Mouse (Mus musculus): ENCODE data around the gene 3425401B19Rik. TPM values are rescaled to one million over a fixed set of nuclear protein-coding genes. Genes with fewer than 3 reads are reported as not detected.

The 3425401B19Rik gene
- polyA plus RNA-seq, 1 experiment: 0.21 TPM

DNA sequence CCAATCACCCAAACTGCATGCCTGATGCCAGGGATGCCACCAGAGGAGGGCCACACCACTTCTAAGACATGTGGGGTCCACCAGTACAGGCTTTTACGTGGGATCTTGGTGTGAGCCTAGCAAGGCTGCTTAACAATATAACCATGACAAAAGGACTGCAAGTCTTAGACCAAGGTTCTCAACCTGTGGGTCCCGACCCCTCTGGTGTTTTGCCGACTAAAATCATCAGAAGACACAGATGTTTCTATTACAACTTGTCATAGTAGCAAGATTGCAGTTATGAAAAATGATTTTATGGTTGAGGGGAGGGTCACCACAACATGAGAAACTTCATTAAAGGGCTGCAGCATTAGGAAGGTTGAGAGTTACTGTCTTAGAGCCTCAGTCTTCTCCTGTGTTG, 6.5 kb downstream of the 3425401B19Rik start:
- Histone ChIP-seq H3K4me3 (ENCODE audit: insufficient read depth, low read length) (no peak overlapping the region), H3K4me1 (ENCODE audit: control insufficient read depth, insufficient read depth, low read length) (no peaks in the 10 kb centered on the region), H3K27ac (ENCODE audit: insufficient read depth, low read length) (no peak overlapping the region)
- TF ChIP-seq CTCF (IDR thresholded peaks at IDR 0.05; ENCODE audit: extremely low read depth, insufficient read depth, low read length) (no peak), POLR2A (IDR thresholded peaks at IDR 0.05; ENCODE audit: extremely low read depth, insufficient read depth, low read length) (no peak)

DNA sequence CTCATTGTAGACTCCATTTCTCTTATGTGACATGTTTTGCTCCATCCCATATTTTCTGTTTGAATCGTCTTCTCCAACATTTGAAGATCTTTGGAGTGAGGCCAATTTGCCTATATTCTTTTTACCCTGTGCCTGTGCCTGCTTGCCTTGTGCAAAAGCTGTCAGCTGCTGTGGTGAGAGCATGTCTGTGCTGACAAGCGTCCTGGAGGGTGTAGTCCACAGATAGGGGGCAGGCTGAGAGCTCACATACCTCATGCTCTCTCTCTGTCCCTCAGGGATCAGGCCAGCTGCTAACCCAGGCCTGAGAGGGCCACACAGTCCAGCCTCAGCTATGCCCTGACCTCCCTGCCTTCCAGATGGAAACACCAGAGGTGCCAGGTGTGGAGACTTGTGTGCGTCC, 11.9 kb downstream of the 3425401B19Rik start:
- peaks cover 2% of the 10 kb centered on the region for H3K4me1 ChIP-seq (ENCODE audit: control insufficient read depth, insufficient read depth, low read length)
- no peak for TF ChIP-seq POLR2A (IDR thresholded peaks at IDR 0.05; ENCODE audit: extremely low read depth, insufficient read depth, low read length)
- 0 out of 2 replicates have a peak, but pooled peaks have one; percentile 3 for TF ChIP-seq CTCF (IDR thresholded peaks at IDR 0.05; ENCODE audit: extremely low read depth, insufficient read depth, low read length)

GRCm38 (mm10) chr14:32663099-32663498, 22.0 kb downstream of the 3425401B19Rik start:
- Histone ChIP-seq H3K4me1 (ENCODE audit: control insufficient read depth, insufficient read depth, low read length) (no peaks in the 10 kb centered on the region), H3K27ac (ENCODE audit: insufficient read depth, low read length) (no peak overlapping the region), H3K4me3 (ENCODE audit: insufficient read depth, low read length) (no peak overlapping the region)
- no peak for TF ChIP-seq CTCF (IDR thresholded peaks at IDR 0.05; ENCODE audit: extremely low read depth, insufficient read depth, low read length)
- no peak for TF ChIP-seq POLR2A (IDR thresholded peaks at IDR 0.05; ENCODE audit: extremely low read depth, insufficient read depth, low read length)

More for the DNA sequence above, 11.9 kb downstream of the 3425401B19Rik start:
- H3K27ac ChIP-seq (ENCODE audit: insufficient read depth, low read length): no peak overlapping the region
- no peak overlapping the region for H3K4me3 ChIP-seq (ENCODE audit: insufficient read depth, low read length)

GRCm38 (mm10) chr14:32659781-32660180, 25.3 kb downstream of the 3425401B19Rik start:
- no peak for TF ChIP-seq CTCF (IDR thresholded peaks at IDR 0.05; ENCODE audit: extremely low read depth, insufficient read depth, low read length)
- no peak for TF ChIP-seq POLR2A (IDR thresholded peaks at IDR 0.05; ENCODE audit: extremely low read depth, insufficient read depth, low read length)
- no peak overlapping the region for H3K27ac ChIP-seq (ENCODE audit: insufficient read depth, low read length)
- no peaks in the 10 kb centered on the region for H3K4me1 ChIP-seq (ENCODE audit: control insufficient read depth, insufficient read depth, low read length)
- H3K4me3 ChIP-seq (ENCODE audit: insufficient read depth, low read length): no peak overlapping the region

DNA sequence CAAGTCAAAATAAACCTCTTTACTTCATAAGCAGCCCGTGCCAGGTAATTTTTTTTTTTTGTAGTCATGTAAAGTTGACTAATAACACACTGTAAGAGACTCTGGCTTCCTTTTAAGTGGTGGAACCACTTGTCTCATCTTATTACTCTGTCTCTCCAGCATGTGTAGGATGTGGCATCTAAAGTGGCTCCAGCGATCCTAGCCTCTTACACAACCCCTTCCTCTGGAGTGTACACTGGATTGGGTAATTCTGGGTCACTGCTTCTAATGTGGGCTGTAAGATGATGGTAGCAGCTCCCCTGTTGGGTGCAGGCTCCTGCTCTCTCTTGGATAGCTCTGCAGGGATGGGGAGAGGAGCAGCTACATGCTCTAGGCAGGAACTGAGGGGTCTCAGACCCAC, 46.6 kb downstream of the 3425401B19Rik start:
- no peak for TF ChIP-seq POLR2A (IDR thresholded peaks at IDR 0.05; ENCODE audit: extremely low read depth, insufficient read depth, low read length)
- TF ChIP-seq CTCF (IDR thresholded peaks at IDR 0.05; ENCODE audit: extremely low read depth, insufficient read depth, low read length): no peak

GRCm38 (mm10) chr14:32634015-32634682, 50.9 kb downstream of the 3425401B19Rik start:
- H3K4me3 ChIP-seq (ENCODE audit: insufficient read depth, low read length): no peak overlapping the region
- TF ChIP-seq CTCF (IDR thresholded peaks at IDR 0.05; ENCODE audit: extremely low read depth, insufficient read depth, low read length) (no peak), POLR2A (IDR thresholded peaks at IDR 0.05; ENCODE audit: extremely low read depth, insufficient read depth, low read length) (no peak)
- no peak overlapping the region for H3K27ac ChIP-seq (ENCODE audit: insufficient read depth, low read length)
- H3K4me1 ChIP-seq (ENCODE audit: control insufficient read depth, insufficient read depth, low read length): no peaks in the 10 kb centered on the region

More for the DNA sequence above, 46.6 kb downstream of the 3425401B19Rik start:
- H3K4me1 ChIP-seq (ENCODE audit: control insufficient read depth, insufficient read depth, low read length): no peaks in the 10 kb centered on the region
- no peak overlapping the region for H3K27ac ChIP-seq (ENCODE audit: insufficient read depth, low read length)
- no peak overlapping the region for H3K4me3 ChIP-seq (ENCODE audit: insufficient read depth, low read length)

GRCm38 (mm10) chr14:32632908-32633600, 52.0 kb downstream of the 3425401B19Rik start:
- Histone ChIP-seq H3K4me3 (ENCODE audit: insufficient read depth, low read length) (no peak overlapping the region), H3K27ac (ENCODE audit: insufficient read depth, low read length) (no peak overlapping the region), H3K4me1 (ENCODE audit: control insufficient read depth, insufficient read depth, low read length) (no peaks in the 10 kb centered on the region)
- TF ChIP-seq CTCF (IDR thresholded peaks at IDR 0.05; ENCODE audit: extremely low read depth, insufficient read depth, low read length) (no peak), POLR2A (IDR thresholded peaks at IDR 0.05; ENCODE audit: extremely low read depth, insufficient read depth, low read length) (no peak)

DNA sequence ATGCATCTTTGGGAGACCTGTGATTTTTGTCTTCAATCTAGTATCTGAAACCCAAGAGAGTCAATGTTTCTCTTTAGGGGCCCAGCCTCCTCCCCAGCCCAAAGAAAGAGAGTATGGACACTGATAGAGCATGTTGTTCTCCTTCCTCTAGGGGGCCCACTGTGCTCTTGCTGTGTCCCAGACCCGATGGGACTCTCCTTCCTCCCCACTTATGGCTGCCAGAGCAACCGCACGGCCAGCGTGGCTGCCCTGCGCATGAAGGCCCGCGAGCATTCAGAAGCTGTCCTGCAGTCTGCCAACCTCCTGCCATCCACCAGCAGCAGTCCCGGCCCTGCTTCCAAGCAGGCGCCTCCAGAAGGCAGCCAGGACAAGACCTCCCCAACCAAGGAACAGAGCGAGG, 56.5 kb downstream of the 3425401B19Rik start:
- no peak overlapping the region for H3K4me3 ChIP-seq (ENCODE audit: insufficient read depth, low read length)
- H3K27ac ChIP-seq (ENCODE audit: insufficient read depth, low read length): no peak overlapping the region
- no peaks in the 10 kb centered on the region for H3K4me1 ChIP-seq (ENCODE audit: control insufficient read depth, insufficient read depth, low read length)
- TF ChIP-seq CTCF (IDR thresholded peaks at IDR 0.05; ENCODE audit: extremely low read depth, insufficient read depth, low read length) (no peak), POLR2A (IDR thresholded peaks at IDR 0.05; ENCODE audit: extremely low read depth, insufficient read depth, low read length) (no peak)

DNA sequence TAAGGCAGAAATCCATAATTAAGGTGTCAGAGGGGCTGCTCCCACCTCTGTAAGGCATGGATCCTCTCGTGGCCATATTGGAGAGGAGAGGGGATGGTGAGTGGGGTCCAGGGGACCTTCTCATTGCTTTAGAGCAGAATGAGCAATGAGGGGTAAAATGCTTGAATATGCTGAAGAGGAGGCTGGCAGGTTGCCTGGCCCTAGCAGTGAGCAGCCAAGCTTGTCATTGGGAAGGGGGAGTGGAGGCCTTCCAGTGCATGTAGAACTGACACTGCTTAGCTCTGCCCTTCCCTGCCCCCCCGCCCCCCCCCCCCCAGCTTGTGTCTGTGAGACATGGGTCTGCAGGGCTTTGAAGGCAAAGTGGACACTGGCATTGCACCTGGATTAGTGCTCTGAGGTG, 57.8 kb downstream of the 3425401B19Rik start:
- H3K4me3 ChIP-seq (ENCODE audit: insufficient read depth, low read length): no peak overlapping the region
- TF ChIP-seq CTCF (IDR thresholded peaks at IDR 0.05; ENCODE audit: extremely low read depth, insufficient read depth, low read length) (no peak), POLR2A (IDR thresholded peaks at IDR 0.05; ENCODE audit: extremely low read depth, insufficient read depth, low read length) (no peak)
- H3K4me1 ChIP-seq (ENCODE audit: control insufficient read depth, insufficient read depth, low read length): no peaks in the 10 kb centered on the region
- H3K27ac ChIP-seq (ENCODE audit: insufficient read depth, low read length): no peak overlapping the region

DNA sequence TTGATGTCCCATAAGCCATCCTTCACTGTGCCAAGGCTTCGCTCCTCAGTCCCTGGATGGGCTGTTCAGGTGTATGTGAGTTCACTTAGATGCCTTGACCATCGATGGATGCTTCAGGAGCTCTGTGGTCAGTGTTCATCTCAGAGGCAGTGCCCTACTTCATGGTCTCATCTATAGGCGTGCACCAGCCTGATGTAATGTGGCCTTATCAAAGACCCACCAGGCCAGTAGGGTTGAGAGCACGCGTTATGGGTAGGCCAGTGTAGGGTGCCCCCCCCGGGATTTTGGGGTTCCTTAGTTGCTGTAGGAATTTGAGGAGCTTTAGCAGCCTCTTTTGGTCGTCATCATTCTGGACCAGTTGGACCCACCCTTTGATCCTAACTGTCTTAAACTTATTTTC, 60.3 kb downstream of the 3425401B19Rik start:
- H3K4me3 ChIP-seq (ENCODE audit: insufficient read depth, low read length): no peak overlapping the region
- no peak for TF ChIP-seq POLR2A (IDR thresholded peaks at IDR 0.05; ENCODE audit: extremely low read depth, insufficient read depth, low read length)
- TF ChIP-seq CTCF (IDR thresholded peaks at IDR 0.05; ENCODE audit: extremely low read depth, insufficient read depth, low read length): no peak
- H3K27ac ChIP-seq (ENCODE audit: insufficient read depth, low read length): no peak overlapping the region
- H3K4me1 ChIP-seq (ENCODE audit: control insufficient read depth, insufficient read depth, low read length): no peaks in the 10 kb centered on the region
